Mouse (Mus musculus): ENCODE data around the gene Fbxo40. TPM values are rescaled to one million over a fixed set of nuclear protein-coding genes. Genes with fewer than 3 reads are reported as not detected.

Gene Fbxo40
- polyA plus RNA-seq, 1 experiment from 2014 or later, result not detected

DNA sequence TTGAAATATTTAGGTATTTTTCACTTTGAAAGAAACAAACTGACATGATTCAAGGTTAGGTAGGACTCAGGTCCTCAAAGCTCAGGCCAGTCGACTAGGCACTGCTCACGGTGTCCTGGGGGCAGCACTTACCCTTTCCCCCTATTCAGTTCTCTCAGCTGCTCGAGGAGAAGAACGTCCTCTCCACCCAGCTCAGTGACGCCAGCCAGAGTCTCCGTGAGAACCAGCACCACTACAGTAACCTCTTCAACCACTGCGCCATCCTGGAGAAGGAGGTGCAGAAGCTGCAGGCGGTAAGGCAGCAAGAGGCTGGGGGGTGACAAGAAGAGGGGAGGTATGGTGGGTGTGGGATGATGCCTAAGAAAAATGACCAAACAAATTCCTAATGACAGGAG, 62.2 kb downstream of the Fbxo40 start:
- Histone ChIP-seq H3K9me3 (no peaks in the 10 kb centered on the region), H3K9ac (no peak overlapping the region), H3K4me2 (no peak overlapping the region), H3K27ac (replicated peaks) (no peak overlapping the region), H3K27me3 (no peaks in the 10 kb centered on the region), H3K4me1 (replicated peaks) (no peaks in the 10 kb centered on the region), H3K36me3 (peaks cover 71% of the 10 kb centered on the region), H3K4me3 (no peak overlapping the region)
- ATAC-seq (ENCODE audit: low FRiP score, low read depth), result no peak
- 94% methylated on average over 8 of the region's 8 CpGs for WGBS

- Histone ChIP-seq H3K36me3 (peaks cover 66% of the 10 kb centered on the region), H3K27me3 (no peaks in the 10 kb centered on the region), H3K9me3 (no peaks in the 10 kb centered on the region), H3K27ac (replicated peaks) (no peak overlapping the region), H3K4me2 (no peak overlapping the region), H3K4me3 (no peak overlapping the region), H3K9ac (no peak overlapping the region), H3K4me1 (replicated peaks) (no peaks in the 10 kb centered on the region)
- ATAC-seq (ENCODE audit: low FRiP score, low read depth), result no peak
- WGBS, result 90% methylated on average over 10 of the region's 10 CpGs
Measured at GRCm38 (mm10) chr16:36927495-36928105, 62.7 kb downstream of the Fbxo40 start.

- Histone ChIP-seq H3K36me3 (peaks cover 58% of the 10 kb centered on the region), H3K27me3 (no peaks in the 10 kb centered on the region), H3K9me3 (no peaks in the 10 kb centered on the region), H3K4me3 (no peak overlapping the region), H3K4me1 (replicated peaks) (no peaks in the 10 kb centered on the region), H3K27ac (replicated peaks) (no peak overlapping the region), H3K4me2 (no peak overlapping the region), H3K9ac (no peak overlapping the region)
- ATAC-seq (ENCODE audit: low FRiP score, low read depth), result no peak
- 97% methylated on average over 10 of the region's 10 CpGs for WGBS
Measured at GRCm38 (mm10) chr16:36926514-36927447, 63.5 kb downstream of the Fbxo40 start.

DNA sequence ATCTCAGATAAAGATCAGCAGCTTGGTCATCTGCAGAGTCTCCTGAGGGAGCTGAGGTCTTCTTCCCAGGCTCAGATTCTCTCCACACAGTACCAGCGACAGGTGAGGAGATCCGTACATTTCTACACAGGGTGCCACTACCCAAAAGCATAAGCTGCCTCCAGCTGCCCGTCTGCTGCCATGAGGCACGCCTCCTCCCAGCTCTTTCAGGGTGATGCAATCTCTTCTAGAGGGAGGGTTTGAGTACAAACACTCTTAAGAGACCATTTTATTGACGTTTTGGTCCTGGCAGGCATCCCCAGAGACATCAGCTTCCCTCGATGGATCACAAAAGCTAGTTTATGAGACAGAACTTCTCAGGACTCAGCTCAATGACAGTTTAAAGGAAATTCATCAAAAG, 64.5 kb downstream of the Fbxo40 start:
- H3K9me3 ChIP-seq, result no peaks in the 10 kb centered on the region
- peaks cover 49% of the 10 kb centered on the region for H3K36me3 ChIP-seq
- no peak overlapping the region for H3K4me2 ChIP-seq
- H3K27me3 ChIP-seq, result no peaks in the 10 kb centered on the region
- no peak overlapping the region for H3K4me3 ChIP-seq
- H3K27ac ChIP-seq (replicated peaks), result no peak overlapping the region
- H3K9ac ChIP-seq, result no peak overlapping the region
- ATAC-seq (ENCODE audit: low FRiP score, low read depth), result no peak
- 93% methylated on average over 6 of the region's 6 CpGs for whole genome bisulfite sequencing
- no peaks in the 10 kb centered on the region for H3K4me1 ChIP-seq (replicated peaks)

GRCm38 (mm10) chr16:36925351-36925750, 64.9 kb downstream of the Fbxo40 start:
- H3K36me3 ChIP-seq, result peaks cover 45% of the 10 kb centered on the region
- WGBS, result 93% methylated on average over 6 of the region's 6 CpGs
- H3K27ac ChIP-seq (replicated peaks), result no peak overlapping the region
- no peaks in the 10 kb centered on the region for H3K27me3 ChIP-seq
- H3K4me3 ChIP-seq, result no peak overlapping the region
- no peaks in the 10 kb centered on the region for H3K4me1 ChIP-seq (replicated peaks)
- H3K9ac ChIP-seq, result no peak overlapping the region
- no peaks in the 10 kb centered on the region for H3K9me3 ChIP-seq
- no peak overlapping the region for H3K4me2 ChIP-seq
- no peak for ATAC-seq (ENCODE audit: low FRiP score, low read depth)

GRCm38 (mm10) chr16:36924312-36924711, 66.0 kb downstream of the Fbxo40 start:
- WGBS, result 94% methylated on average over 8 of the region's 8 CpGs
- Histone ChIP-seq H3K4me3 (no peak overlapping the region), H3K9ac (no peak overlapping the region), H3K27me3 (no peaks in the 10 kb centered on the region), H3K9me3 (no peaks in the 10 kb centered on the region), H3K4me2 (no peak overlapping the region), H3K27ac (replicated peaks) (no peak overlapping the region), H3K36me3 (peaks cover 45% of the 10 kb centered on the region), H3K4me1 (replicated peaks) (no peaks in the 10 kb centered on the region)
- ATAC-seq (ENCODE audit: low FRiP score, low read depth), result no peak

DNA sequence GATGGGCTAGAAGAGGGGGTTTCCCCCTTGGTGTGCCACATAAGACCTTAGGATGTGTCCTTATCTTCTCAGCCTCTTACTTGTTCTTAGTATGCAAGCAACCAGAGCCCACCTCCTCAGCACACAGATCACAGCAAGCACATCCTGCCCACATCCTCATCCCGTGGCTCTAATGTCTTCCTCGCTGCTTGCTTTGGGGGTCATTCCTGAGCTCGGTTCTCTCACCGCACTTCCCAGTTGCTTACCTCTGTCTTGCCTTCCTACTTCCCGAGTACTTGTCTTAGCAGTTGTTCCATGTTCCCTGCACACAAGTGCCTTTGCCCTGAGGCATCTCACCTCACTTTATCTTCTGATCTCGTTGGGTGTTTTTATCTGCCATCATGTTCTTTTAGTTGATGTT, 68.3 kb downstream of the Fbxo40 start:
- Histone ChIP-seq H3K36me3 (peaks cover 53% of the 10 kb centered on the region), H3K9ac (no peak overlapping the region), H3K9me3 (no peaks in the 10 kb centered on the region), H3K27ac (replicated peaks) (no peak overlapping the region), H3K4me1 (replicated peaks) (no peaks in the 10 kb centered on the region), H3K4me2 (no peak overlapping the region), H3K27me3 (no peaks in the 10 kb centered on the region), H3K4me3 (no peak overlapping the region)
- ATAC-seq (ENCODE audit: low FRiP score, low read depth), result no peak
- WGBS, result 93% methylated on average over 6 of the region's 6 CpGs

DNA sequence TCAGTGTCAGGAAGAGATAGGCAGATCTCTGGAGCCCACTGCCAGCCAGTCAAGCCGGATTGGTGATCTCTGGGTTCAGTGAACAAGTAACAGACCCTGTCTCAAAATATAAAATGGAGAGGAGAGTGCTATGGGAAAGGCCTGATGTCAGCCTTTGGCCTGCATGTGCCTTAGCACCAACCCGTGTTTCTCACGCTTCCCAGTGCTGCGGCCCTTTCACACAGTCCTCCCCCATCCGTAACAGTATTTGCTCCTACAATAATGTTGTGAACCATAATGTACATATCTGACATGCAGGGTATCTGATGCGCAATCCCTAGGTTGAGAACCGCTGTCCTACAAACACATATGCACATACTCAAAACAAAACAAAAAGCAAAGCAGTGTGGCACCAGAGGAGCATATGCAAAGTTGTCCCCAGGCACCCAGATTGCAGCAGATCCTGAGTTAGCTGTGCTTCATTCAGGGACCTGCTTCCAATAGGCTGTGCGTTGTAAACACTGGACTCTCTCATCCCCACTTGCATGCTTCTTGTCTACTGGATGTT, 69.1 kb downstream of the Fbxo40 start:
- no peak overlapping the region for H3K27ac ChIP-seq (replicated peaks)
- ATAC-seq (ENCODE audit: low FRiP score, low read depth), result no peak
- H3K4me2 ChIP-seq, result no peak overlapping the region
- H3K4me1 ChIP-seq (replicated peaks), result no peaks in the 10 kb centered on the region
- no peaks in the 10 kb centered on the region for H3K27me3 ChIP-seq
- 96% methylated on average over 8 of the region's 8 CpGs for WGBS
- no peak overlapping the region for H3K9ac ChIP-seq
- H3K9me3 ChIP-seq, result no peaks in the 10 kb centered on the region
- H3K36me3 ChIP-seq, result peaks cover 51% of the 10 kb centered on the region
- H3K4me3 ChIP-seq, result no peak overlapping the region

DNA sequence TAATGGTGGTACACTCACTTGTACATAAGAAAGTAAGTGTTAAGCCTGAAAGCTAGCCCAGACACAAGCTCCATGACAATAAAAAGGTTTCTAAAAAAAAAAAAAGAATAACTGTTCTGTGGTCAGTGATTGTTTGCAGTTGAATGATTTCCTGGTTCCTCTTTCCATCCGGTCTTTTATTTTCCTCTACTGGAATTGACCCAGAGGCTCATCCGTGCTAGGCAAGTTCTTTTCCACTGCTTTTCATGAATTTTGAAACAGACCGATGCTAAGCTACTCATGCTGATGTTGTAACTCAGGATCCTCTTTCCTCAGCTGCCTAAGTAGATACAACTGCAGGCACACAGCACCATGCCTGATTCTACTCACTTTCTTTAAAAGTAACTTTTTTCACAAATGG, 69.9 kb downstream of the Fbxo40 start:
- H3K9me3 ChIP-seq, result no peaks in the 10 kb centered on the region
- peaks cover 48% of the 10 kb centered on the region for H3K36me3 ChIP-seq
- H3K27me3 ChIP-seq, result no peaks in the 10 kb centered on the region
- H3K4me2 ChIP-seq, result no peak overlapping the region
- no peak overlapping the region for H3K27ac ChIP-seq (replicated peaks)
- WGBS, result 90% methylated on average over 3 of the region's 3 CpGs
- no peaks in the 10 kb centered on the region for H3K4me1 ChIP-seq (replicated peaks)
- no peak overlapping the region for H3K4me3 ChIP-seq
- no peak for ATAC-seq (ENCODE audit: low FRiP score, low read depth)
- H3K9ac ChIP-seq, result no peak overlapping the region

DNA sequence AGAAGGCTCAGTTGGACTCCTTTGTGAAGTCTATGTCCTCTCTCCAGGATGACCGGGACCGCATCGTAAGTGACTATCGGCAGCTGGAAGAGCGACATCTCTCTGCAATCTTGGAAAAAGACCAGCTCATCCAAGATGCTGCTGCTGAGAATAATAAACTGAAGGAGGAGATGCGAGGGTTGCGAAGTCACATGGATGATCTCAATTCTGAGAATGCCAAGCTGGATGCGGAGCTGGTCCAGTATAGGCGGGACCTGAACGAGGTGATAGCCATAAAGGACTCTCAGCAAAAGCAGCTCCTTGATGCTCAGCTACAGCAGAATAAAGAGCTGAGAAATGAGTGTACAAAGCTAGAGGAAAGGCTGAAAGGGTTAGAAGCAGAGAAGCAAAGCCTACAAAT, 71.8 kb downstream of the Fbxo40 start:
- Histone ChIP-seq H3K27ac (replicated peaks) (no peak overlapping the region), H3K9ac (no peak overlapping the region), H3K9me3 (no peaks in the 10 kb centered on the region), H3K27me3 (no peaks in the 10 kb centered on the region), H3K4me2 (no peak overlapping the region), H3K36me3 (peaks cover 57% of the 10 kb centered on the region), H3K4me3 (no peak overlapping the region), H3K4me1 (replicated peaks) (no peaks in the 10 kb centered on the region)
- ATAC-seq (ENCODE audit: low FRiP score, low read depth), result no peak
- 89% methylated on average over 10 of the region's 10 CpGs for WGBS

- WGBS, result 92% methylated on average over 5 of the region's 5 CpGs
- H3K9ac ChIP-seq, result no peak overlapping the region
- ATAC-seq (ENCODE audit: low FRiP score, low read depth), result no peak
- no peaks in the 10 kb centered on the region for H3K27me3 ChIP-seq
- H3K27ac ChIP-seq (replicated peaks), result no peak overlapping the region
- H3K4me2 ChIP-seq, result no peak overlapping the region
- no peaks in the 10 kb centered on the region for H3K9me3 ChIP-seq
- H3K36me3 ChIP-seq, result peaks cover 70% of the 10 kb centered on the region
- no peaks in the 10 kb centered on the region for H3K4me1 ChIP-seq (replicated peaks)
- H3K4me3 ChIP-seq, result no peak overlapping the region
Measured at GRCm38 (mm10) chr16:36914195-36914594, 76.1 kb downstream of the Fbxo40 start.

All from hindbrain, embryonic 15.5 days (tissue).